Mouse (Mus musculus): Measurements from ENCODE around the gene Twf2. TPM values are rescaled to one million over a fixed set of nuclear protein-coding genes. Genes with fewer than 3 reads are reported as not detected.

Gene Twf2
- total RNA-seq, 2 experiments from 2014 or later: 127 to 210 TPM

GRCm38 (mm10) chr9:106263381-106263924, 60.5 kb downstream of the Twf2 start:
- Histone ChIP-seq H3K27ac (no peak overlapping the region), H3K4me3 (no peak overlapping the region)
- intact Hi-C loops (cut with DNase I): no loop called here
- no peak for DNase-seq
- TF ChIP-seq CTCF (IDR thresholded peaks at IDR 0.05): no peak

Small RNAs within 50 kb of the gene (microRNA-seq; reads per million reads assigned to microRNA genes)
- not detected for gene Mir135a-1
- 86,297 reads per million, percentile 100 among the genes with 10 or more reads in this experiment for gene Mirlet7g

Other genes starting within 250 kb of the Twf2 start
- under 1 TPM; 0.08 to 0.10 TPM for gene Col6a5, start 242.5 kb upstream of the Twf2 start, total RNA-seq (2021)
- gene Col6a4, start 106.3 kb upstream of the Twf2 start, total RNA-seq (2021): not detected
- gene Glyctk, start 45.0 kb upstream of the Twf2 start, total RNA-seq (2021): 1 to 10 TPM in 1 of 2 experiments, under 1 TPM in 1; 0.61 to 2.8 TPM
- 10 to 100 TPM; 19.4 to 25.9 TPM for gene Wdr82, start 32.2 kb upstream of the Twf2 start, total RNA-seq (2021)
- 1 to 10 TPM; 2.1 to 5.2 TPM for gene Ppm1m, start 3.4 kb upstream of the Twf2 start, total RNA-seq (2021)
- gene Tlr9, start 19.5 kb downstream of the Twf2 start, total RNA-seq (2021): under 1 TPM; 0.17 to 0.23 TPM
- gene Alas1, start 45.5 kb downstream of the Twf2 start, total RNA-seq (2021): 100 to 1,000 TPM; 209 to 290 TPM
- gene Poc1a, start 78.0 kb downstream of the Twf2 start, total RNA-seq (2021): 1 to 10 TPM; 1.4 to 2.1 TPM
- 10 to 100 TPM; 26.6 to 34.6 TPM for gene Dusp7, start 165.5 kb downstream of the Twf2 start, total RNA-seq (2021)
- gene Rpl29, start 226.3 kb downstream of the Twf2 start, total RNA-seq (2021): 100 to 1,000 TPM; 253 to 301 TPM
- gene Acy1, start 235.2 kb downstream of the Twf2 start, total RNA-seq (2021): 10 to 100 TPM in 1 of 2 experiments, 1 to 10 TPM in 1; 8.2 to 14.9 TPM
- 1 to 10 TPM; 4.8 to 6.1 TPM for gene Abhd14b, start 244.4 kb downstream of the Twf2 start, total RNA-seq (2021)
- gene Abhd14a, start 244.6 kb downstream of the Twf2 start, total RNA-seq (2021): 10 to 100 TPM; 15.9 to 19.8 TPM

Data from gastrocnemius, adult 2 months (tissue).